Mouse (Mus musculus): ENCODE data around the gene Abcd2. TPM values are rescaled to one million over a fixed set of nuclear protein-coding genes. Genes with fewer than 3 reads are reported as not detected.

The Abcd2 gene
- total RNA-seq (2012; rRNA removed) = 0.04 and 0.05 TPM in 2 replicates

GRCm38 (mm10) chr15:91191412-91192222, at the start of gene Abcd2:
TSS of gene Abcd2 (minus strand) at chr15:91191799.
- in situ Hi-C loops (cut with MboI; ENCODE audit: low sequenced_read_pairs in 2 of 2, unreplicated experiment in 2 of 2) = no loop called here
- H3K9ac ChIP-seq (ENCODE audit: insufficient read depth, low read depth, low read length, poor library complexity, severe bottlenecking) = no peak within 1 kb of the TSS
- no peaks in the 10 kb centered on the region for H3K4me1 ChIP-seq (ENCODE audit: control insufficient read depth in 2 of 2, insufficient read depth in 2 of 2, low read length in 2 of 2, poor library complexity in 1 of 2)
- H3K27ac ChIP-seq (ENCODE audit: insufficient read depth, low read depth, low read length, poor library complexity, severe bottlenecking) = no peak within 1 kb of the TSS
- peak; percentile 33 for DNase-seq (ENCODE audit: low read depth, low spot score)
- no peaks in the 10 kb centered on the region for H3K36me3 ChIP-seq (ENCODE audit: control insufficient read depth, insufficient read depth, low read length, poor library complexity, severe bottlenecking)
- TF ChIP-seq CHD2 (IDR thresholded peaks at IDR 0.05; ENCODE audit: low read depth, low read length) = no peak
- TF ChIP-seq MAFK (IDR thresholded peaks at IDR 0.05; ENCODE audit: insufficient read depth, low read depth, low read length) = no peak
- TF ChIP-seq HCFC1 (IDR thresholded peaks at IDR 0.05; ENCODE audit: borderline replicate concordance, insufficient read depth, low read length) = no peak
- no peak for TF ChIP-seq ZC3H11A (IDR thresholded peaks at IDR 0.05; ENCODE audit: borderline replicate concordance, low read depth, low read length)
- no peak for TF ChIP-seq ZNF384 (IDR thresholded peaks at IDR 0.05; ENCODE audit: low read depth, low read length)
- H3K4me3 ChIP-seq (ENCODE audit: insufficient read depth in 1 of 2, low read depth in 1 of 2, low read length in 2 of 2, poor library complexity in 1 of 2, severe bottlenecking in 1 of 2) = peak within 1 kb of the TSS in 1 of 2 experiments; percentile 57; a peak in 2 of 4 replicates
- H3K9me3 ChIP-seq (ENCODE audit: control insufficient read depth, insufficient read depth, low read depth, low read length) = no peaks in the 10 kb centered on the region

GRCm38 (mm10) chr15:91240683-91241335, 49.2 kb upstream of the Abcd2 start:
- H3K36me3 ChIP-seq (ENCODE audit: control insufficient read depth, insufficient read depth, low read length, poor library complexity, severe bottlenecking) = no peaks in the 10 kb centered on the region
- in situ Hi-C loops (cut with MboI; ENCODE audit: low sequenced_read_pairs in 2 of 2, unreplicated experiment in 2 of 2) = no loop called here
- no peak for TF ChIP-seq ZC3H11A (IDR thresholded peaks at IDR 0.05; ENCODE audit: borderline replicate concordance, low read depth, low read length)
- H3K4me1 ChIP-seq (ENCODE audit: control insufficient read depth in 2 of 2, insufficient read depth in 2 of 2, low read length in 2 of 2, poor library complexity in 1 of 2) = no peaks in the 10 kb centered on the region
- no peak overlapping the region for H3K27ac ChIP-seq (ENCODE audit: insufficient read depth, low read depth, low read length, poor library complexity, severe bottlenecking)
- no peak overlapping the region for H3K9ac ChIP-seq (ENCODE audit: insufficient read depth, low read depth, low read length, poor library complexity, severe bottlenecking)
- no peak overlapping the region for H3K4me3 ChIP-seq (ENCODE audit: insufficient read depth in 1 of 2, low read depth in 1 of 2, low read length in 2 of 2, poor library complexity in 1 of 2, severe bottlenecking in 1 of 2)
- no peak for DNase-seq (ENCODE audit: low read depth, low spot score)
- no peaks in the 10 kb centered on the region for H3K9me3 ChIP-seq (ENCODE audit: control insufficient read depth, insufficient read depth, low read depth, low read length)

GRCm38 (mm10) chr15:91237294-91237693, 45.7 kb upstream of the Abcd2 start:
- H3K9me3 ChIP-seq (ENCODE audit: control insufficient read depth, insufficient read depth, low read depth, low read length) = no peaks in the 10 kb centered on the region
- H3K4me1 ChIP-seq (ENCODE audit: control insufficient read depth in 2 of 2, insufficient read depth in 2 of 2, low read length in 2 of 2, poor library complexity in 1 of 2) = no peaks in the 10 kb centered on the region
- no peak for TF ChIP-seq HCFC1 (IDR thresholded peaks at IDR 0.05; ENCODE audit: borderline replicate concordance, insufficient read depth, low read length)
- TF ChIP-seq CHD2 (IDR thresholded peaks at IDR 0.05; ENCODE audit: low read depth, low read length) = no peak
- TF ChIP-seq MAFK (IDR thresholded peaks at IDR 0.05; ENCODE audit: insufficient read depth, low read depth, low read length) = no peak
- TF ChIP-seq ZC3H11A (IDR thresholded peaks at IDR 0.05; ENCODE audit: borderline replicate concordance, low read depth, low read length) = no peak
- no peak for TF ChIP-seq ZNF384 (IDR thresholded peaks at IDR 0.05; ENCODE audit: low read depth, low read length)
- no peak for DNase-seq (ENCODE audit: low read depth, low spot score)
- H3K27ac ChIP-seq (ENCODE audit: insufficient read depth, low read depth, low read length, poor library complexity, severe bottlenecking) = no peak overlapping the region
- in situ Hi-C loops (cut with MboI; ENCODE audit: low sequenced_read_pairs in 2 of 2, unreplicated experiment in 2 of 2) = no loop called here
- H3K9ac ChIP-seq (ENCODE audit: insufficient read depth, low read depth, low read length, poor library complexity, severe bottlenecking) = no peak overlapping the region
- H3K4me3 ChIP-seq (ENCODE audit: insufficient read depth in 1 of 2, low read depth in 1 of 2, low read length in 2 of 2, poor library complexity in 1 of 2, severe bottlenecking in 1 of 2) = no peak overlapping the region
- H3K36me3 ChIP-seq (ENCODE audit: control insufficient read depth, insufficient read depth, low read length, poor library complexity, severe bottlenecking) = no peaks in the 10 kb centered on the region

GRCm38 (mm10) chr15:91206518-91206917, 14.9 kb upstream of the Abcd2 start:
- Histone ChIP-seq H3K27ac (ENCODE audit: insufficient read depth, low read depth, low read length, poor library complexity, severe bottlenecking) (no peak overlapping the region), H3K4me1 (ENCODE audit: control insufficient read depth in 2 of 2, insufficient read depth in 2 of 2, low read length in 2 of 2, poor library complexity in 1 of 2) (no peaks in the 10 kb centered on the region), H3K9ac (ENCODE audit: insufficient read depth, low read depth, low read length, poor library complexity, severe bottlenecking) (no peak overlapping the region), H3K4me3 (ENCODE audit: insufficient read depth in 1 of 2, low read depth in 1 of 2, low read length in 2 of 2, poor library complexity in 1 of 2, severe bottlenecking in 1 of 2) (no peak overlapping the region), H3K9me3 (ENCODE audit: control insufficient read depth, insufficient read depth, low read depth, low read length) (no peaks in the 10 kb centered on the region), H3K36me3 (ENCODE audit: control insufficient read depth, insufficient read depth, low read length, poor library complexity, severe bottlenecking) (no peaks in the 10 kb centered on the region)
- no peak for DNase-seq (ENCODE audit: low read depth, low spot score)
- TF ChIP-seq CHD2 (IDR thresholded peaks at IDR 0.05; ENCODE audit: low read depth, low read length) = no peak
- no peak for TF ChIP-seq ZNF384 (IDR thresholded peaks at IDR 0.05; ENCODE audit: low read depth, low read length)
- no peak for TF ChIP-seq MAFK (IDR thresholded peaks at IDR 0.05; ENCODE audit: insufficient read depth, low read depth, low read length)
- no peak for TF ChIP-seq HCFC1 (IDR thresholded peaks at IDR 0.05; ENCODE audit: borderline replicate concordance, insufficient read depth, low read length)
- no peak for TF ChIP-seq ZC3H11A (IDR thresholded peaks at IDR 0.05; ENCODE audit: borderline replicate concordance, low read depth, low read length)
- in situ Hi-C loops (cut with MboI; ENCODE audit: low sequenced_read_pairs in 2 of 2, unreplicated experiment in 2 of 2) = no loop called here
